8 mouse cellular contexts compared by ENCODE assay signal in genomic region chr12:110738158-110738921, GRCm38 (mm10). TPM values are rescaled to one million over a fixed set of nuclear protein-coding genes. Genes with fewer than 3 reads are reported as not detected.
DNase-seq lines count a peak whose midpoint lies in the region; ATAC-seq lines count a peak whose summit lies in the region.

No protein-coding gene starts in this region.

- H3K36me3 ChIP-seq in neural tube, embryonic 11.5 days (ENCODE audit: control insufficient read depth, insufficient read depth, low read length): no peaks in the 10 kb centered on the region
- peaks cover under 1% of the 10 kb centered on the region; the same call in 1 of the 2 replicates for H3K36me3 ChIP-seq in forebrain, embryonic 14.5 days (ENCODE audit: control insufficient read depth, insufficient read depth, low read length)
- no peaks in the 10 kb centered on the region for H3K36me3 ChIP-seq in intestine, embryonic 14.5 days (ENCODE audit: control insufficient read depth, insufficient read depth, low read length)
- peaks cover 8% of the 10 kb centered on the region for H3K36me3 ChIP-seq in liver, embryonic 15.5 days (replicated peaks)
- no peaks in the 10 kb centered on the region for H3K36me3 ChIP-seq in neural tube, embryonic 14.5 days (ENCODE audit: control insufficient read depth, insufficient read depth, low read length)

- H3K9ac ChIP-seq in neural tube, embryonic 11.5 days (ENCODE audit: low read length): peak overlapping the region; percentile 89
- H3K9ac ChIP-seq in forebrain, embryonic 14.5 days (ENCODE audit: low read length): peak overlapping the region; percentile 92
- peak overlapping the region; percentile 87 for H3K9ac ChIP-seq in intestine, embryonic 14.5 days (ENCODE audit: low read length)
- peak overlapping the region; percentile 99 for H3K9ac ChIP-seq in liver, embryonic 15.5 days
- peak overlapping the region; percentile 86 for H3K9ac ChIP-seq in neural tube, embryonic 14.5 days (replicated peaks; ENCODE audit: low read depth, low read length)

- H3K4me2 ChIP-seq in neural tube, embryonic 11.5 days (ENCODE audit: low read depth): peak overlapping the region; percentile 91
- peak overlapping the region; percentile 75 for H3K4me2 ChIP-seq in forebrain, embryonic 14.5 days (ENCODE audit: low read length)
- peak overlapping the region; percentile 68 for H3K4me2 ChIP-seq in intestine, embryonic 14.5 days (ENCODE audit: low read length)
- H3K4me2 ChIP-seq in liver, embryonic 15.5 days: peak overlapping the region; percentile 98
- peak overlapping the region; percentile 90 for H3K4me2 ChIP-seq in neural tube, embryonic 14.5 days (ENCODE audit: low read depth, low read length)

- peak overlapping the region; percentile 93 for H3K4me3 ChIP-seq in neural tube, embryonic 11.5 days (ENCODE audit: low read depth, low read length)
- peak overlapping the region; percentile 98 for H3K4me3 ChIP-seq in forebrain, embryonic 14.5 days (ENCODE audit: low read depth, low read length)
- H3K4me3 ChIP-seq in intestine, embryonic 14.5 days (ENCODE audit: low read depth, low read length): peak overlapping the region; percentile 96
- peak overlapping the region; percentile 99 for H3K4me3 ChIP-seq in liver, embryonic 15.5 days (replicated peaks)
- peak overlapping the region; percentile 98 for H3K4me3 ChIP-seq in neural tube, embryonic 14.5 days (ENCODE audit: low read depth, low read length)

- peaks cover 9% of the 10 kb centered on the region; the same call in 1 of the 2 replicates for H3K4me1 ChIP-seq in neural tube, embryonic 11.5 days (ENCODE audit: control insufficient read depth, insufficient read depth, low read length)
- peaks cover 11% of the 10 kb centered on the region for H3K4me1 ChIP-seq in forebrain, embryonic 14.5 days (ENCODE audit: control insufficient read depth, insufficient read depth, low read length)
- H3K4me1 ChIP-seq in intestine, embryonic 14.5 days (replicated peaks; ENCODE audit: control insufficient read depth, insufficient read depth, low read length): peaks cover 8% of the 10 kb centered on the region
- peaks cover 27% of the 10 kb centered on the region for H3K4me1 ChIP-seq in liver, embryonic 15.5 days (replicated peaks)
- peaks cover 13% of the 10 kb centered on the region for H3K4me1 ChIP-seq in neural tube, embryonic 14.5 days (ENCODE audit: control insufficient read depth, insufficient read depth, low read length)

- DNase-seq in neural tube, embryonic 11.5 days (ENCODE audit: low spot score): peak; percentile 22
- DNase-seq in neural tube, embryonic 10.5 days (ENCODE audit: extremely low spot score, low spot score): no peak
- peak; percentile 20 for DNase-seq in adrenal gland, adult 8-10 months
- peak; percentile 11 for DNase-seq in forebrain, embryonic 14.5 days (ENCODE audit: low spot score)
- no peak for DNase-seq in intestine, embryonic 14.5 days (ENCODE audit: low spot score)
- DNase-seq in c-Kit-positive CD71-positive TER-119-positive erythroid progenitor cells, embryonic 14.5 days (ENCODE audit: low spot score): no peak

- under 1% methylated on average over 71 of the region's 72 CpGs for WGBS in neural tube, embryonic 11.5 days
- 1% methylated on average over 60 of the region's 72 CpGs for WGBS in forebrain, embryonic 14.5 days
- under 1% methylated on average over 68 of the region's 72 CpGs for WGBS in intestine, embryonic 14.5 days
- under 1% methylated on average over 72 of the region's 72 CpGs for WGBS in liver, embryonic 15.5 days (ENCODE audit: insufficient replicate concordance)
- under 1% methylated on average over 65 of the region's 72 CpGs for WGBS in neural tube, embryonic 14.5 days

- ATAC-seq in neural tube, embryonic 11.5 days (ENCODE audit: insufficient read depth, low FRiP score, low TSS enrichment): peak; percentile 68
- ATAC-seq in forebrain, embryonic 14.5 days: peak; percentile 69
- ATAC-seq in intestine, embryonic 14.5 days (replicated peaks; ENCODE audit: low FRiP score, low TSS enrichment, low read depth): no peak; the same call in 1 of the 2 replicates
- ATAC-seq in liver, embryonic 15.5 days (ENCODE audit: insufficient read depth): peak; percentile 51
- peak; percentile 10; the same call in 1 of the 2 replicates for ATAC-seq in neural tube, embryonic 14.5 days (ENCODE audit: low read depth)

- 0 out of 2 replicates have a peak overlapping the region, but pooled peaks have one; percentile 55 for H3K27ac ChIP-seq in neural tube, embryonic 11.5 days (ENCODE audit: low read depth, low read length)
- peak overlapping the region; percentile 87 for H3K27ac ChIP-seq in forebrain, embryonic 14.5 days (ENCODE audit: low read depth, low read length)
- peak overlapping the region; percentile 87 for H3K27ac ChIP-seq in intestine, embryonic 14.5 days (ENCODE audit: low read depth)
- H3K27ac ChIP-seq in liver, embryonic 15.5 days (replicated peaks): peak overlapping the region; percentile 87
- H3K27ac ChIP-seq in neural tube, embryonic 14.5 days (ENCODE audit: low read depth, low read length): peak overlapping the region; percentile 84

- no peaks in the 10 kb centered on the region for H3K9me3 ChIP-seq in neural tube, embryonic 11.5 days (ENCODE audit: control insufficient read depth, low read length)
- no peaks in the 10 kb centered on the region for H3K9me3 ChIP-seq in forebrain, embryonic 14.5 days (replicated peaks; ENCODE audit: control insufficient read depth, low read length)
- no peaks in the 10 kb centered on the region for H3K9me3 ChIP-seq in intestine, embryonic 14.5 days (ENCODE audit: control insufficient read depth, low read length)
- H3K9me3 ChIP-seq in liver, embryonic 15.5 days (replicated peaks): no peaks in the 10 kb centered on the region
- no peaks in the 10 kb centered on the region for H3K9me3 ChIP-seq in neural tube, embryonic 14.5 days (ENCODE audit: control insufficient read depth, low read length)

- H3K27me3 ChIP-seq in neural tube, embryonic 11.5 days (ENCODE audit: control insufficient read depth, insufficient read depth, low read length): peaks cover 4% of the 10 kb centered on the region; the same call in 1 of the 2 replicates
- peaks cover 9% of the 10 kb centered on the region for H3K27me3 ChIP-seq in forebrain, embryonic 14.5 days (replicated peaks; ENCODE audit: control insufficient read depth, insufficient read depth, low read length)
- H3K27me3 ChIP-seq in intestine, embryonic 14.5 days (replicated peaks; ENCODE audit: control insufficient read depth, insufficient read depth, low read length): 0 out of 2 replicates have a peak, but pooled peaks cover 3% of the 10 kb centered on the region
- peaks cover 24% of the 10 kb centered on the region for H3K27me3 ChIP-seq in liver, embryonic 15.5 days
- H3K27me3 ChIP-seq in neural tube, embryonic 14.5 days (ENCODE audit: control insufficient read depth, insufficient read depth, low read length): no peaks in the 10 kb centered on the region

RNA-seq across cellular contexts. Expression of gene Wdr20, which starts 0.6 kb away (rescaled TPM):
- 23.6 and 26.2 TPM in 2 replicates for polyA plus RNA-seq in neural tube, embryonic 11.5 days (2014; fragmentation: Nextera tagmentation; extraction: Ambion mirVana)
- total RNA-seq in adrenal gland, adult 8-10 months (2022): 10 to 100 TPM; 50.6 to 70.4 (median 56.8) TPM
- polyA plus RNA-seq in forebrain, embryonic 14.5 days (2014; fragmentation: Nextera tagmentation; extraction: Ambion mirVana): 24.6 and 29.7 TPM in 2 replicates
- 23.7 and 24.1 TPM in 2 replicates for polyA plus RNA-seq in intestine, embryonic 14.5 days (2014; fragmentation: Nextera tagmentation; extraction: Ambion mirVana)
- polyA plus RNA-seq in liver, embryonic 15.5 days (2015; fragmentation: Nextera tagmentation; extraction: Ambion mirVana): 8.6 and 9.1 TPM in 2 replicates
- polyA plus RNA-seq in neural tube, embryonic 14.5 days (2014; fragmentation: Nextera tagmentation; extraction: Ambion mirVana): 26.9 and 27.7 TPM in 2 replicates

RNA-seq across cellular contexts. Expression of gene Hsp90aa1, which starts 35.8 kb away (rescaled TPM):
- 1,365 and 1,445 TPM in 2 replicates for polyA plus RNA-seq in neural tube, embryonic 11.5 days (2014; fragmentation: Nextera tagmentation; extraction: Ambion mirVana)
- 100 to 1,000 TPM; 272 to 830 (median 476) TPM for total RNA-seq in adrenal gland, adult 8-10 months (2022)
- polyA plus RNA-seq in forebrain, embryonic 14.5 days (2014; fragmentation: Nextera tagmentation; extraction: Ambion mirVana): 1,205 and 1,208 TPM in 2 replicates
- 903 and 985 TPM in 2 replicates for polyA plus RNA-seq in intestine, embryonic 14.5 days (2014; fragmentation: Nextera tagmentation; extraction: Ambion mirVana)
- polyA plus RNA-seq in liver, embryonic 15.5 days (2015; fragmentation: Nextera tagmentation; extraction: Ambion mirVana): 464 and 536 TPM in 2 replicates
- polyA plus RNA-seq in neural tube, embryonic 14.5 days (2014; fragmentation: Nextera tagmentation; extraction: Ambion mirVana): 1,424 and 1,546 TPM in 2 replicates

RNA-seq across cellular contexts. Expression of gene 1700001K19Rik, which starts 55.9 kb away (rescaled TPM):
- polyA plus RNA-seq in neural tube, embryonic 11.5 days (2014; fragmentation: Nextera tagmentation; extraction: Ambion mirVana): not detected in 2 replicates
- total RNA-seq in adrenal gland, adult 8-10 months (2022): not detected
- polyA plus RNA-seq in forebrain, embryonic 14.5 days (2014; fragmentation: Nextera tagmentation; extraction: Ambion mirVana): not detected in 2 replicates
- 0.31 TPM in 1 of 2 replicates, not detected in the other for polyA plus RNA-seq in intestine, embryonic 14.5 days (2014; fragmentation: Nextera tagmentation; extraction: Ambion mirVana)
- polyA plus RNA-seq in liver, embryonic 15.5 days (2015; fragmentation: Nextera tagmentation; extraction: Ambion mirVana): not detected in 2 replicates
- 0.28 and 0.44 TPM in 2 replicates for polyA plus RNA-seq in neural tube, embryonic 14.5 days (2014; fragmentation: Nextera tagmentation; extraction: Ambion mirVana)

Comparison
In these comparisons a context has a peak if more than half of its experiments do, and no peak if none do; other contexts are left out.
1. DNase-seq: peak in neural tube, embryonic 11.5 days (single experiment), adrenal gland, adult 8-10 months (single experiment) and forebrain, embryonic 14.5 days (single experiment); none in neural tube, embryonic 10.5 days (single experiment), intestine, embryonic 14.5 days (single experiment) and c-Kit-positive CD71-positive TER-119-positive erythroid progenitor cells, embryonic 14.5 days (single experiment).
2. Peak in every context shown above with its lines, with median percentiles within 50 percentile points of each other: H3K27ac ChIP-seq, H3K4me2 ChIP-seq, H3K4me3 ChIP-seq and H3K9ac ChIP-seq.